Mouse (Mus musculus): ENCODE data around the gene Palm2. TPM values are rescaled to one million over a fixed set of nuclear protein-coding genes. Genes with fewer than 3 reads are reported as not detected.

Gene Palm2
- total and polyA plus RNA-seq, 3 experiments = not detected

- Histone ChIP-seq H3K27me3 (ENCODE audit: control insufficient read depth in 1 of 2, insufficient read depth in 2 of 2, low read length in 2 of 2) (peaks cover 0 to 5% of the 10 kb centered on the region in 2 experiments; a peak in 1 of 4 replicates), H3K27ac (ENCODE audit: control insufficient read depth, low read depth, low read length) (no peak overlapping the region), H3K9me3 (replicated peaks; ENCODE audit: insufficient read depth, low read length) (no peaks in the 10 kb centered on the region), H3K9ac (ENCODE audit: control insufficient read depth, low read depth, low read length, poor library complexity, severe bottlenecking) (no peak overlapping the region), H3K4me3 (ENCODE audit: control insufficient read depth in 1 of 2, insufficient read depth in 1 of 2, low read depth in 2 of 2, low read length in 2 of 2) (no peak overlapping the region), H3K79me2 (ENCODE audit: control insufficient read depth, insufficient read depth, low read length, poor library complexity) (no peaks in the 10 kb centered on the region), H3K4me1 (ENCODE audit: control insufficient read depth in 1 of 2, insufficient read depth in 2 of 2, low read length in 2 of 2) (no peaks in the 10 kb centered on the region), H3K36me3 (ENCODE audit: control insufficient read depth in 1 of 2, insufficient read depth in 2 of 2, low read length in 2 of 2) (no peaks in the 10 kb centered on the region)
- TF ChIP-seq TBP (IDR thresholded peaks at IDR 0.05; ENCODE audit: low read depth, low read length) (no peak), MEF2A (IDR thresholded peaks at IDR 0.05; ENCODE audit: extremely low read depth, insufficient replicate concordance, low read depth, low read length, poor library complexity, severe bottlenecking) (no peak), MAX (IDR thresholded peaks at IDR 0.05; ENCODE audit: low read length) (no peak), TAL1 (IDR thresholded peaks at IDR 0.05; ENCODE audit: low read length) (no peak), MAFK (IDR thresholded peaks at IDR 0.05; ENCODE audit: borderline replicate concordance, low read depth, low read length) (no peak), EP300 (IDR thresholded peaks at IDR 0.05; ENCODE audit: low read depth in 1 of 2, low read length in 2 of 2) (no peak), NRF1 (IDR thresholded peaks at IDR 0.05; ENCODE audit: insufficient read depth, low read depth, low read length, poor library complexity, severe bottlenecking) (no peak), E2F4 (IDR thresholded peaks at IDR 0.05; ENCODE audit: borderline replicate concordance, low read depth, low read length) (no peak)
- DNase-seq (ENCODE audit: low read depth, low spot score) = no peak
Observed at GRCm38 (mm10) chr4:57677916-57678315, 243.9 kb downstream of the Palm2 start.

GRCm38 (mm10) chr4:57678991-57679457 lies 245.0 kb downstream of the Palm2 start:
- no peak overlapping the region for H3K9ac ChIP-seq (ENCODE audit: control insufficient read depth, low read depth, low read length, poor library complexity, severe bottlenecking)
- no peaks in the 10 kb centered on the region for H3K79me2 ChIP-seq (ENCODE audit: control insufficient read depth, insufficient read depth, low read length, poor library complexity)
- DNase-seq (ENCODE audit: low read depth, low spot score) = no peak
- H3K4me3 ChIP-seq (ENCODE audit: control insufficient read depth in 1 of 2, insufficient read depth in 1 of 2, low read depth in 2 of 2, low read length in 2 of 2) = no peak overlapping the region
- H3K27ac ChIP-seq (ENCODE audit: control insufficient read depth, low read depth, low read length) = no peak overlapping the region
- H3K4me1 ChIP-seq (ENCODE audit: control insufficient read depth in 1 of 2, insufficient read depth in 2 of 2, low read length in 2 of 2) = no peaks in the 10 kb centered on the region
- no peaks in the 10 kb centered on the region for H3K9me3 ChIP-seq (replicated peaks; ENCODE audit: insufficient read depth, low read length)
- no peaks in the 10 kb centered on the region for H3K36me3 ChIP-seq (ENCODE audit: control insufficient read depth in 1 of 2, insufficient read depth in 2 of 2, low read length in 2 of 2)
- H3K27me3 ChIP-seq (ENCODE audit: control insufficient read depth in 1 of 2, insufficient read depth in 2 of 2, low read length in 2 of 2) = peaks cover 0 to 5% of the 10 kb centered on the region in 2 experiments; a peak in 1 of 4 replicates
- no peak for TF ChIP-seq MYC (IDR thresholded peaks at IDR 0.05; ENCODE audit: low read depth, low read length)
- TF ChIP-seq CHD1 (IDR thresholded peaks at IDR 0.05; ENCODE audit: low read depth, low read length) = no peak
- no peak for TF ChIP-seq EP300 (IDR thresholded peaks at IDR 0.05; ENCODE audit: low read depth in 1 of 2, low read length in 2 of 2)
- no peak for TF ChIP-seq RCOR1 (IDR thresholded peaks at IDR 0.05; ENCODE audit: low read depth, low read length)
- no peak for TF ChIP-seq MYB (IDR thresholded peaks at IDR 0.05; ENCODE audit: low read depth, low read length)
- TF ChIP-seq MXI1 (IDR thresholded peaks at IDR 0.05; ENCODE audit: low read depth, low read length) = no peak
- no peak for TF ChIP-seq E2F4 (IDR thresholded peaks at IDR 0.05; ENCODE audit: borderline replicate concordance, low read depth, low read length)

DNA sequence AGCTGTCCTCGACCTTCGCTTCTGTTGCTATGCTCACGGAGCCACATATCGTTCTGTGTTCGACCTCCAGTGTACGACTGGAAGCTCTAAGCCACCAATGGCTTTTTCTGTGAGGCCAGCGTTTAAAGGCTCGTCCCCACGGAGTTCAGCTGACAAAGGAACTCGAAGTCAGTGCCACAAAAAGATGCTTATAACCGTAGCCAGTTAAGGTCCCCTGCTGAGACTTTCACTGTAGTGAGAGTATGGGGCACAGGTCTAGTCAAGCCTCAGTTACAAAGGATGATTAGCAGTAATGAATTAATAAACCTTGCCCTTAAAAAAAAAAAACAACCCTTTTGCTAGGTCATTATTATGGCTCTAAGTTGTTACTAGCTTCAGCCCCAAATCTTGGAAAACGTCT lies 246.1 kb downstream of the Palm2 start:
- Histone ChIP-seq H3K9me3 (replicated peaks; ENCODE audit: insufficient read depth, low read length) (no peaks in the 10 kb centered on the region), H3K27ac (ENCODE audit: control insufficient read depth, low read depth, low read length) (no peak overlapping the region), H3K4me1 (ENCODE audit: control insufficient read depth in 1 of 2, insufficient read depth in 2 of 2, low read length in 2 of 2) (no peaks in the 10 kb centered on the region), H3K27me3 (ENCODE audit: control insufficient read depth in 1 of 2, insufficient read depth in 2 of 2, low read length in 2 of 2) (peaks cover 0 to 5% of the 10 kb centered on the region in 2 experiments; a peak in 1 of 4 replicates), H3K79me2 (ENCODE audit: control insufficient read depth, insufficient read depth, low read length, poor library complexity) (no peaks in the 10 kb centered on the region), H3K4me3 (ENCODE audit: control insufficient read depth in 1 of 2, insufficient read depth in 1 of 2, low read depth in 2 of 2, low read length in 2 of 2) (no peak overlapping the region), H3K36me3 (ENCODE audit: control insufficient read depth in 1 of 2, insufficient read depth in 2 of 2, low read length in 2 of 2) (no peaks in the 10 kb centered on the region), H3K9ac (ENCODE audit: control insufficient read depth, low read depth, low read length, poor library complexity, severe bottlenecking) (no peak overlapping the region)
- TF ChIP-seq EP300 (IDR thresholded peaks at IDR 0.05; ENCODE audit: low read depth in 1 of 2, low read length in 2 of 2) = no peak
- no peak for TF ChIP-seq SIN3A (IDR thresholded peaks at IDR 0.05; ENCODE audit: low read length)
- no peak for TF ChIP-seq MAX (IDR thresholded peaks at IDR 0.05; ENCODE audit: low read length)
- TF ChIP-seq UBTF (IDR thresholded peaks at IDR 0.05; ENCODE audit: borderline replicate concordance, insufficient read depth, low read depth, low read length) = no peak
- no peak for TF ChIP-seq ETS1 (IDR thresholded peaks at IDR 0.05; ENCODE audit: low read depth, low read length)
- no peak for TF ChIP-seq ZKSCAN1 (IDR thresholded peaks at IDR 0.05; ENCODE audit: low read depth, low read length)
- no peak for TF ChIP-seq MYC (IDR thresholded peaks at IDR 0.05; ENCODE audit: low read depth, low read length)
- no peak for TF ChIP-seq CHD2 (IDR thresholded peaks at IDR 0.05; ENCODE audit: low read length)
- no peak for TF ChIP-seq NELFE (IDR thresholded peaks at IDR 0.05; ENCODE audit: low read depth, low read length)
- TF ChIP-seq POLR2AphosphoS2 (IDR thresholded peaks at IDR 0.05; ENCODE audit: low read length) = no peak
- TF ChIP-seq ZNF384 (IDR thresholded peaks at IDR 0.05; ENCODE audit: low read depth, low read length) = no peak
- no peak for TF ChIP-seq TBP (IDR thresholded peaks at IDR 0.05; ENCODE audit: low read depth, low read length)
- TF ChIP-seq USF2 (IDR thresholded peaks at IDR 0.05; ENCODE audit: borderline replicate concordance in 1 of 2, insufficient read depth in 1 of 2, low read depth in 1 of 2, low read length in 2 of 2) = no peak
- no peak for DNase-seq (ENCODE audit: low read depth, low spot score)

All from MEL (cell line).